Mouse (Mus musculus): Measurements from ENCODE around the gene Psmd2.

- TF ChIP-seq CTCF (IDR thresholded peaks at IDR 0.05; ENCODE audit: low read depth, low read length) = no peak
- no peak for TF ChIP-seq POLR2A (IDR thresholded peaks at IDR 0.05; ENCODE audit: insufficient read depth, low read length)
Measured at GRCm38 (mm10) chr16:20677974-20678675, 26.7 kb downstream of the Psmd2 start.

Measured in ES-Bruce4 (cell line).